Mouse (Mus musculus) midbrain, embryonic 16.5 days (tissue): Measurements from ENCODE around the gene Bex2. TPM values are rescaled to one million over a fixed set of nuclear protein-coding genes. Genes with fewer than 3 reads are reported as not detected.
"Not testable (repeated sequence)": the region's sequence is repeated elsewhere in the genome, so short reads cannot be mapped to it uniquely, and the experiment has no call there.

Experiments
- ATAC-seq: fragments of 200-750 bp; cut with Nextera tagmentation; 2 replicates; pipeline ENCODE4 v1.8.0; 2017; ENCODE audit warnings: moderate TSS enrichment
- H3K27ac ChIP-seq: fragments of 300-500 bp; sonication (generic); 2 replicates; pipeline ENCODE4 v1.5.1; 2014; ENCODE audit warnings: mild to moderate bottlenecking, low read length, mixed read lengths
- H3K27me3 ChIP-seq: fragments of 300-500 bp; sonication (generic); 2 replicates; pipeline ENCODE4 v1.6.1; 2014; ENCODE audit warnings: low read depth, low read length, mixed read lengths; ENCODE audit not compliant: control insufficient read depth, insufficient read depth
- H3K36me3 ChIP-seq: fragments of 300-500 bp; sonication (generic); 2 replicates; pipeline ENCODE4 v1.6.1; 2014; ENCODE audit warnings: mild to moderate bottlenecking, low read length, moderate library complexity, mixed read lengths; ENCODE audit not compliant: control insufficient read depth, insufficient read depth
- H3K4me1 ChIP-seq: fragments of 300-500 bp; sonication (generic); 2 replicates; pipeline ENCODE4 v1.6.1; 2014; ENCODE audit warnings: mild to moderate bottlenecking, low read length, mixed read lengths; ENCODE audit not compliant: control insufficient read depth, insufficient read depth
- H3K4me2 ChIP-seq: fragments of 300-500 bp; sonication (generic); 2 replicates; pipeline ENCODE4 v1.6.1; 2014; ENCODE audit warnings: mild to moderate bottlenecking, low read length, mixed read lengths
- H3K4me3 ChIP-seq: fragments of 300-500 bp; sonication (generic); 2 replicates; pipeline ENCODE4 v1.5.1; 2014; ENCODE audit warnings: low read depth, mild to moderate bottlenecking, low read length, moderate library complexity, mixed read lengths
- H3K9ac ChIP-seq: fragments of 300-500 bp; sonication (generic); 2 replicates; pipeline ENCODE4 v1.6.1; 2014; ENCODE audit warnings: low read depth, low read length, mixed read lengths
- H3K9me3 ChIP-seq: fragments of 300-500 bp; sonication (generic); replicated peaks from 2 replicates; pipeline ENCODE4 v1.6.1; 2014; ENCODE audit warnings: mild to moderate bottlenecking, low read length, mixed read lengths; ENCODE audit not compliant: control insufficient read depth, poor library complexity, severe bottlenecking
- WGBS: fragments of 180-500 bp; shearing (Covaris S2); extraction: QIAGEN DNeasy Blood & Tissue Kit; methylation state at CpG from one replicate; pipeline ENCODE4 v1.1.7; 2014; 5-methylcytosine and 5-hydroxymethylcytosine counted together
- polyA plus RNA-seq: library from polyadenylated mRNA; unstranded; fragments of >200 nt; fragmentation: Nextera tagmentation; extraction: Ambion mirVana; gene quantifications from 2 replicates; pipeline ENCODE4 v1.2.1, GENCODE M21; 2015

Bex2 gene
- polyA plus RNA-seq, 1 experiment from 2014 or later = 971 TPM

DNA sequence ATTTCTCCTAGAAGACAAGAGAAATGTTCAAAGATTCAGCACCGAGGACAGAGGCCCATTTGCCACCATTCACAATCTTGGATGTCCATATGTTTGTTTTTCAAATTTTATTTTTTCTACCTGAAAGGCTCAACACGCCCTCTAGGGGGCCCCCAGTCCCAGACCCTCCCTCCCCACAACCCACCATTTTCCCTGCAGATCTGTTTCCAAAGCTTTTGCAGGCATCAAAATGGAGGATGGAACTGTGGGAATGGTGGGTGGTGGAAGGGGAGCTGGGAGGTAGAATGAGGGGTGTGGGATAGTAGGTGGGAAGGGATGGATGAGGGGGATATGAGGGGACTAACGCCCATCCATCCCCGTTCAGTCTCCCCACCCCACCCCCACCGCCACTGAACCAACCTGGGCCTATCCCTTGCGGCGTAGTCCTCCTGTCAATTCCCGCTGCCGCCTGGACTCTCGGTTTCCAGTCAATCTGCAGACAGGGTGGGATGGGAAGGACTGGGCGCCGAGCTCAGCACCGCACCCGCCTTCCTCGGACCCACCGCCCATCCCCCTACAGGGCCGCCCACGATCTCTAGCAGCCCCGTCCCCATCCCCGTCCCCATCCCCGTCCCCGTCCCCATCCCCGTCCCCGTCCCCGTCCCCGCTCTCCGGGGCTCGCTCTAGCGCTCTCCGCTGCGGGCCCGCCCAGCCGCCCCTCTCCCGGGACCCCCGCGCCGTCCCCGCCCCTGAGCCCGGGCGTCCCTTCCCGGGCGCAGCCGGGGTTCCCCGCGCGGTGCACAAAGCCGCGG lies 640 bp downstream of the Bex2 start:
- H3K4me1 ChIP-seq, H3K36me3 ChIP-seq, H3K27me3 ChIP-seq, H3K9me3 ChIP-seq: not testable (repeated sequence)
- 28% methylated on average over 11 of the region's 48 CpGs for WGBS
- H3K4me3 ChIP-seq = peak overlapping the region; percentile 43
- peak overlapping the region; percentile 81 for H3K27ac ChIP-seq
- H3K4me2 ChIP-seq = peak overlapping the region; percentile 53
- H3K9ac ChIP-seq = peak overlapping the region; percentile 68
- peak; percentile 77 for ATAC-seq

DNA sequence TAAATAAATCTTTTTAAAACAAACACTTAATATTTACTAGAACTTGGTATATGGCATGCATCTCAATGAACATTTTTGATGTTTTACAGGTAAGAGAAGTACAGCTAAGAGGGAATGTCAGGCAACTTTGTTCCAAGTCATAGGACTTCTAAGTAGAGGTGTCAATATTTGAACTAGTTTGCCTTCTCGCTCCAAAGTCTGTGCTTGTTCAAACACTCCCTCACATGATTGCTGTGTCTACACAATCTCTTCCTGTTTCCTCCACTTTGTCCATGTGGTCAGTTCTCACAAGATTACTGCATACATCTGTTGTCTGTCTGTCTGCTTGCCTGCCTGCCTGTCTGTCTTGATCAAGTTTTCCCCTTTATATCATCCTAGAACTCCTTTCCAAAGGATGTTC lies 7.3 kb downstream of the Bex2 start:
- H3K27ac ChIP-seq = no peak overlapping the region
- H3K9ac ChIP-seq = no peak overlapping the region
- no peaks in the 10 kb centered on the region for H3K4me1 ChIP-seq
- no peaks in the 10 kb centered on the region for H3K9me3 ChIP-seq
- no peaks in the 10 kb centered on the region for H3K36me3 ChIP-seq
- H3K27me3 ChIP-seq = no peaks in the 10 kb centered on the region
- WGBS = 88% methylated on average over 1 of the region's 1 CpGs
- H3K4me2 ChIP-seq = no peak overlapping the region
- no peak for ATAC-seq
- H3K4me3 ChIP-seq = no peak overlapping the region

DNA sequence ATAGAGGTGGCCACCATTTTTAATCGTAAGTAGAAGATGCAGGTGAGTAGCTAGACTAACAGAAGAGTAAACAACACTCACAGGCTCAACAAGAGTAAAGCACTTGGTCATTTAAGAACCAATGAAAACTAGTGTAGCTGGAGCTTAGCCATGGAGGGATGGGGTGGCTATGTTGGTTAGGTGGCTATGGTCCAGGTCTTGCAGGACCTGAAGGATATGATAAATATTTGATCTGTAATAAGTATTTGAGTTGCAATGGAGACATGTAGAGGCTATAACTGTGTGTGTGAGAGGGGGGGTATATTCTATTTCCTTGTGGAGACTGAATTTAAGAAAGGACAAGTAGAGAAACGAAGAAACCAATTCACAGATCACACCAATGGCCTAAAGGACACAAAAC lies 16.8 kb downstream of the Bex2 start:
- Histone ChIP-seq H3K9me3 (no peaks in the 10 kb centered on the region), H3K4me3 (no peak overlapping the region), H3K27me3 (no peaks in the 10 kb centered on the region), H3K9ac (no peak overlapping the region), H3K4me1 (no peaks in the 10 kb centered on the region), H3K27ac (no peak overlapping the region), H3K4me2 (no peak overlapping the region), H3K36me3 (no peaks in the 10 kb centered on the region)
- WGBS = 77% methylated on average over 2 of the region's 2 CpGs
- no peak for ATAC-seq

DNA sequence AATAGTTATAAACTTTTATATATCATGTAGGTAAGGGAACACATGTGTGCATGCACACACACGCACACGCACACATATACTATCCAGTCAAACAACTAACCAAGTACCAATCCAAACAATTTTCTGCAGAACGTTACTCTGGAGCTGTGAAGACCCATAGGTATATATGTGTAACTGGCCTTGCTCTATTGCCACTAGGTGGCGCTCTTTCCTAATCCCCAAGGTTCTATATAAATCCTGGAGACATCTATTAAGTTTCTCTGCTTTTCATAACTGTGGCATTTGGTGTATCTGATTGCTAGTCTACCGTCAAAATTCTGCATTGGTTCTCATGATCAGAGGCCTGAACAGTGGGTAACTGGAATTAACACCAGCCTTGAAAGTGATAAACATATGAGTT lies 20.5 kb downstream of the Bex2 start:
- Histone ChIP-seq H3K4me3 (no peak overlapping the region), H3K36me3 (no peaks in the 10 kb centered on the region), H3K27me3 (no peaks in the 10 kb centered on the region), H3K27ac (no peak overlapping the region), H3K4me2 (no peak overlapping the region), H3K9me3 (no peaks in the 10 kb centered on the region), H3K9ac (no peak overlapping the region), H3K4me1 (no peaks in the 10 kb centered on the region)
- WGBS = 14% methylated on average over 5 of the region's 5 CpGs
- ATAC-seq = peak; percentile 88

DNA sequence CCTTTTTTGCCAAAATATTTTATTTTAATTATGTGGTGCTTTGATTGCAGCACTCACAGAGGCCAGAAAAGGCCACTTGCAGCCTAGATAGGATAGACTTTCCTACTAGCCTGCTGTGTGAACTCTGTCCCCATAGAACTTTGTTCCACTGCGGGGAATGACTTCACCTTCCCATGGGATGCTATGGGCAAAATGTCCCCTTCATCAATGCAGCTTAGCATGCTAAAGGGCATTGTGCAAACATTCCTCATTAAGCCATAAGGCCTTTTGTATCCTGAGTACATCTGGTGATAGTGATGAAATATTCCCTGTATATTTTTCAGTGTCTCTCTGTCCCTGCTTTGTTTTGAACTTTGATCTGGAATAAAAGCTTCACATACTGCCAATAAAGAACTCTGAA lies 24.3 kb downstream of the Bex2 start:
- Histone ChIP-seq H3K36me3 (no peaks in the 10 kb centered on the region), H3K27ac (no peak overlapping the region), H3K9me3 (no peaks in the 10 kb centered on the region), H3K4me3 (no peak overlapping the region), H3K27me3 (no peaks in the 10 kb centered on the region), H3K4me1 (no peaks in the 10 kb centered on the region), H3K9ac (no peak overlapping the region), H3K4me2 (no peak overlapping the region)
- ATAC-seq = no peak
- 90% methylated on average over 1 of the region's 1 CpGs for WGBS

DNA sequence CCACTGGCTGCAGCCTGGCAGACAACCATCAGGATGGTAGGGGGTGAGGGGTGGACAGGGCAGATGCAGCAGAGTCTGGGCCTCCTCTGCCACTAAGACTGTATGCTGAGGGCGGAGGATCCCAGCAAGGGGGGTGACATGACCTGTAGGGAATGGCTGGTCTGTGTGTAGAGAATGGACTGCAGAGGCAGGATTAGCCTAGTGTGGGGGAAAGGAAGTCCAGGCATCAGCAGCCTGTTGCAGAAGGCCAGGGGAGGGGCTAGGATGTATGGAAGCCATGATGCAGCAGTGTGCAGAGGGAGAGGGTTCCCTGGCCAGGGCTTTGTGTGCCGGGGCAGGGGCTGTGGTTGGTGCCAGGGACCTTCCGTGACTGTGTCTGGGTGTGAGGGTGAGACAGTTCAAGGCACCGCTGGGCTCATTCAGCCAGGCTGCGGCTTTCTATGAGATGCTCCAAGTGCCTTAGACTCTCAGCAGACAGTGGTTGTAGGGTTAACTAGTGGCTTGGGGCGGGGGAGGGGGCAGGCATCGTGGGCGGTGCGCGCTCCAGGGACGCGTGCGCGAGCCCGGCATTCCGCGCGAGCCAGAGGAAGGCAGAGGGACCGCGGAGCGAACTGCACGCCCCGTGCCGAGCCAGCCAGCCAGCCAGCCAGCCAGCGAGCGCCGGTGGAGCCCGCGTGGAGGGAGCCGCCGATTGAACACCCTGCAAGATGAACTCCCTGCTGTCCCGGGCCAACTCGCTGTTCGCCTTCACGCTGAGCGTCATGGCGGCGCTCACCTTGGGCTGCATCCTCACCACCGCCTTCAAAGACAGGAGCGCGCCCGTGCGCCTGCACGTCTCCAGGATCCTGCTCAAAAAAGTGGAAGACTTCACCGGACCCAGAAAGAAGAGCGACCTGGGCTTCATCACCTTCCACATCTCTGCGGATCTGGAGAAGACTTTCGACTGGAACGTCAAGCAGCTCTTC lies 35.0 kb downstream of the Bex2 start, which contains the start of gene Arxes1:
Gene Arxes1, plus strand, starts transcription at position 569 of the 965 bp plus-strand sequence.
- Histone ChIP-seq H3K4me2 (peak within 1 kb of the TSS; percentile 45), H3K4me3 (peak within 1 kb of the TSS; percentile 40), H3K27ac (peak within 1 kb of the TSS; percentile 42), H3K9ac (0 out of 2 replicates have a peak within 1 kb of the TSS, but pooled peaks have one; percentile 18)
- WGBS = 41% methylated on average over 7 of the region's 49 CpGs
- not testable (repeated sequence) for H3K27me3 ChIP-seq, H3K9me3 ChIP-seq, H3K4me1 ChIP-seq, H3K36me3 ChIP-seq
- ATAC-seq = peak; percentile 94

DNA sequence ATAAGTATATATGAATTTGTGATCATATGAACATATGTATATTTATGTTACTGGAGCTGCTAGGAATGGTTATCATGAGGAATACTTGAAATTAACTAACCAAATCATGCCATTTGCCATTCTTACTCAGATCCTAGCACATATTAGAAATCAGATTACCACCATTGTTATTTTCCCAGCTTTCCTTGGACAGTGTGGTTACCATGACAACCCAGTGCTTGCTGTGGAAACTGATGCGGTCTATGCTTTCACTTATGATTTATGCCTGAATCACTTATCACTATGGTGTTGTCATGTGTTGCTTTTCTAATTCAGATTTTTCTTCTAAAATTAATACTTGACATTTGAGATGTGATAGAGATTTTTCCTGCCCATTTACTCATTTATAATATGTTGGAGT lies 37.7 kb downstream of the Bex2 start:
- no peak overlapping the region for H3K9ac ChIP-seq
- no peaks in the 10 kb centered on the region for H3K9me3 ChIP-seq
- H3K4me2 ChIP-seq = no peak overlapping the region
- no peaks in the 10 kb centered on the region for H3K27me3 ChIP-seq
- H3K4me1 ChIP-seq = 0 out of 2 replicates have a peak, but pooled peaks cover 2% of the 10 kb centered on the region
- no peak for ATAC-seq
- no peak overlapping the region for H3K4me3 ChIP-seq
- no peak overlapping the region for H3K27ac ChIP-seq
- no peaks in the 10 kb centered on the region for H3K36me3 ChIP-seq
- 24% methylated on average over 1 of the region's 1 CpGs for WGBS
